Mouse (Mus musculus) lung, embryonic 14.5 days (tissue): ENCODE results near the gene Cxcl9. TPM values are rescaled to one million over a fixed set of nuclear protein-coding genes. Genes with fewer than 3 reads are reported as not detected.
"Not testable (repeated sequence)": the region's sequence is repeated elsewhere in the genome, so short reads cannot be mapped to it uniquely, and the experiment has no call there.

Experiments used
- ATAC-seq: fragments of 200-750 bp; cut with Nextera tagmentation; 2 replicates; pipeline ENCODE4 v1.8.0; 2017; ENCODE audit warnings: mild to moderate bottlenecking, moderate TSS enrichment, moderate library complexity; ENCODE audit not compliant: insufficient read depth
- DNase-seq: peaks from one replicate; pipeline ENCODE4 v3.0.0-alpha.2; 2015
- H3K27ac ChIP-seq: fragments of 300-500 bp; sonication (generic); 2 replicates; pipeline ENCODE4 v1.5.1; 2014; ENCODE audit warnings: low read depth, mild to moderate bottlenecking, moderate library complexity
- H3K27me3 ChIP-seq: fragments of 300-500 bp; sonication (generic); 2 replicates; pipeline ENCODE4 v1.6.1; 2014; ENCODE audit warnings: low read length, control low read depth; ENCODE audit not compliant: insufficient read depth
- H3K36me3 ChIP-seq: fragments of 300-500 bp; sonication (generic); 2 replicates; pipeline ENCODE4 v1.6.1; 2014; ENCODE audit warnings: control low read depth; ENCODE audit not compliant: insufficient read depth
- H3K4me1 ChIP-seq: fragments of 300-500 bp; sonication (generic); 2 replicates; pipeline ENCODE4 v1.6.1; 2014; ENCODE audit warnings: antibody characterized with exemption, control low read depth; ENCODE audit not compliant: insufficient read depth
- H3K4me2 ChIP-seq: fragments of 300-500 bp; sonication (generic); 2 replicates; pipeline ENCODE4 v1.6.1; 2014; ENCODE audit warnings: mild to moderate bottlenecking
- H3K4me3 ChIP-seq: fragments of 300-500 bp; sonication (generic); 2 replicates; pipeline ENCODE4 v1.5.1; 2014; ENCODE audit warnings: low read depth, low read length
- H3K9ac ChIP-seq: fragments of 300-500 bp; sonication (generic); 2 replicates; pipeline ENCODE4 v1.6.1; 2014
- H3K9me3 ChIP-seq: fragments of 300-500 bp; sonication (generic); 2 replicates; pipeline ENCODE4 v1.6.1; 2016; ENCODE audit warnings: low read depth, low read length, control low read depth
- CTCF ChIP-seq: IDR thresholded peaks from 2 replicates; pipeline ENCODE4 v1.5.1; 2016; ENCODE audit warnings: antibody characterized with exemption, low read depth
- WGBS: fragments of 180-500 bp; shearing (Covaris S2); extraction: QIAGEN DNeasy Blood & Tissue Kit; methylation state at CpG from one replicate; pipeline ENCODE4 v1.1.7; 2014; 5-methylcytosine and 5-hydroxymethylcytosine counted together
- polyA plus RNA-seq: library from polyadenylated mRNA; unstranded; fragments of >200 nt; fragmentation: Nextera tagmentation; extraction: Ambion mirVana; gene quantifications from 2 replicates; pipeline ENCODE4 v1.2.1, GENCODE M21; 2014

Gene Cxcl9
- polyA plus RNA-seq, 1 experiment from 2014 or later = not detected

DNA sequence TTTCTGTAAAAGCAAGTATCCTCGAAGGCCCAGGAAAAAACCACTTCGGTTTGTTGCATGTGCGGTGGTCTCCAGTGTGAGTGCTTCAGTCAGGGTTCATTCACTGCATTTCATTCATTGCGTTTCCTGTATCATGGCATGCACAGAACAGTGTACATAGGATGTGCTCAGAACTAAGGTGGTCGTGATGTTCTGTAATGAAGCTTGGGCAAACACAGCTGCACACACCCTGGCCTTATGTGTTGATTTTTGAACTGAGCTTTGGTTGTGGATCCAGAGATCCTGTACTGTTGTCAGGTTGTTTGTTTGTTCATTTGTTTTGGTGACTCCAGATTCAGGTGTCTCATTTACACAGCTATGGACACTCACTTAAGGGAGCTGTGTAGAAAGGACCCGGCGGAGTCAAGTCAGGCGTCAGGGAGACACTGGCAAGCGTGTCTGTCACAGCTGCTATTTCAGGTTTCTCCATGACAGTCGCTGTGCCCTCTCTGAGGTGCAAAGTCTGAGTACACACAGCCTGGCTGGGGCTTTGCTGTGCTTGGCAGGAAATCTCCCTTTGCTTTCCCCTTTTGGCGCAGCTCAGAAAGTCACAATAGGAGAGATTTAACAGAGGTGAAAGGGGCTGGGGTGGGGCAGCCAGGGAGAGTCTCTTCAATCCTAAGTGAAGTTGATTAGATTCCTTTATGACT is 31.0 kb upstream of the Cxcl9 start:
- no peaks in the 10 kb centered on the region for H3K27me3 ChIP-seq
- DNase-seq = no peak
- H3K4me2 ChIP-seq = no peak overlapping the region
- TF ChIP-seq CTCF = no peak
- 70% methylated on average over 11 of the region's 11 CpGs for WGBS
- H3K4me1 ChIP-seq = no peaks in the 10 kb centered on the region
- ATAC-seq = no peak
- no peak overlapping the region for H3K27ac ChIP-seq
- H3K36me3 ChIP-seq = no peaks in the 10 kb centered on the region
- H3K9ac ChIP-seq = no peak overlapping the region
- no peak overlapping the region for H3K4me3 ChIP-seq
- no peaks in the 10 kb centered on the region for H3K9me3 ChIP-seq

DNA sequence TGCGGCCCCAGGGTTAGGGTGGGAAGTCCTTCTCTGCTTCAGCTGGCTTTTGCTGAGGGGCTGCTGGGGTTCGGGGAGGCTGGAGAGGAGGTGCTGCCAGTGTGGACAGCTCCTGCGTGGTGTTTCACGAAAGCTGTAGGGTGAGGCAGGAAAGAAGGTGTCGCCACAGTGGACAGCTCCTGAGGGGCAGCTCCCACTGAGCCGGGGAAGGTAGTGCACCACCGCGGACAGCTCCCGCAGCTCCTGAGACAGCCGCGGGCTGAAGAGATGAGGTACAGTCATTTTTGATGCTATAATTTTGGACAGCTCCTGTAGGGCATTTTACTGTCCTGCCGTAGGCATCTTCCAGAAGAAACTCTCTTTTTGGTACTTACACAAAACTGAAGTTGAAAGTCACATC is 30.2 kb upstream of the Cxcl9 start:
- ATAC-seq (peak; percentile 41; the same call in 1 of the 2 replicates), DNase-seq (peak; percentile 70)
- H3K4me3 ChIP-seq = no peak overlapping the region
- H3K9me3 ChIP-seq = no peaks in the 10 kb centered on the region
- no peaks in the 10 kb centered on the region for H3K27me3 ChIP-seq
- WGBS = 20% methylated on average over 12 of the region's 12 CpGs
- no peak overlapping the region for H3K9ac ChIP-seq
- no peak overlapping the region for H3K4me2 ChIP-seq
- no peaks in the 10 kb centered on the region for H3K4me1 ChIP-seq
- no peak for TF ChIP-seq CTCF
- H3K36me3 ChIP-seq = no peaks in the 10 kb centered on the region
- H3K27ac ChIP-seq = no peak overlapping the region

DNA sequence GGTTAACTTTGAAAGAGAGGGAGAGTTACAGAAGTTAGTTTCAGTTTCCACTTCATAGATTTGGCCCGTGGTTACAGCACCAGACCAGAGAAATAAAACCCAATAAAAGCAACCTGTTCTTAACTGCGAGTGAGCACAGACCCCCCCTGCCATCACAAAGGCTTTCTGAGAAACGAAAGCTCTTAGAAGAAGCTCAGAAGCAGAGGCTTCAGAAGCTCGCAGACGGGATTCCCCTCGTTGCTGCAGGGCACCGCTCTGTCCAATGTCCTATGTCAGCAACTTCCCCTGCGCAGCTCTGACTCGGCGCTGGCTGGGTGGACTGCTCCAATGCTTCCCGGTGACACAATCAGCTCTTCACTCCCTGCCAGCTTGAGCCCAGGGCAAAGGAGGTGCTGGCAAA is 25.6 kb upstream of the Cxcl9 start:
- WGBS = 41% methylated on average over 11 of the region's 11 CpGs
- no peak overlapping the region for H3K9ac ChIP-seq
- no peaks in the 10 kb centered on the region for H3K9me3 ChIP-seq
- no peaks in the 10 kb centered on the region for H3K27me3 ChIP-seq
- H3K4me2 ChIP-seq = peak overlapping the region; percentile 13; the same call in 1 of the 2 replicates
- ATAC-seq (no peak), DNase-seq (peak; percentile 23)
- H3K27ac ChIP-seq = no peak overlapping the region
- H3K4me1 ChIP-seq = no peaks in the 10 kb centered on the region
- no peaks in the 10 kb centered on the region for H3K36me3 ChIP-seq
- peak overlapping the region; percentile 10; the same call in 1 of the 2 replicates for H3K4me3 ChIP-seq
- no peak for TF ChIP-seq CTCF

DNA sequence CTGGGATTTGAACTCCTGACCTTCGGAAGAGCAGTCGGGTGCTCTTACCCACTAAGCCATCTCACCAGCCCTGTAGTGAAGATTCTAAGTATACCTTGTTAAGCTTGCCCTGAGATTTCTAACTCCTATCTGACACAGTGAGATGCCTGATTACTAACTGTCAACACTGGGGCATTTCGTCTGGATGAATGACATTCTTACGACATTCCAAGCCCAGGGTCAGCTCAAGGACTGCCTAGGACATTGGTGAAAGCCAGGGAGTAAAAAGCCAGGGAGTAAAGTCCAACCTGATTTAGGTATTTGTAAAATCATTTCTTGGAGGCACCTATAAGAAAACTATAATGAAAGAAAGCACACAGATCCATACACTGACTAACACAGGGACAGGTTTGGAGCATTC is 24.8 kb upstream of the Cxcl9 start:
- H3K9me3 ChIP-seq, H3K9ac ChIP-seq, H3K4me2 ChIP-seq, H3K4me1 ChIP-seq, H3K4me3 ChIP-seq, H3K27me3 ChIP-seq, DNase-seq, ATAC-seq, H3K36me3 ChIP-seq, H3K27ac ChIP-seq: not testable (repeated sequence)
- 53% methylated on average over 4 of the region's 4 CpGs for WGBS

DNA sequence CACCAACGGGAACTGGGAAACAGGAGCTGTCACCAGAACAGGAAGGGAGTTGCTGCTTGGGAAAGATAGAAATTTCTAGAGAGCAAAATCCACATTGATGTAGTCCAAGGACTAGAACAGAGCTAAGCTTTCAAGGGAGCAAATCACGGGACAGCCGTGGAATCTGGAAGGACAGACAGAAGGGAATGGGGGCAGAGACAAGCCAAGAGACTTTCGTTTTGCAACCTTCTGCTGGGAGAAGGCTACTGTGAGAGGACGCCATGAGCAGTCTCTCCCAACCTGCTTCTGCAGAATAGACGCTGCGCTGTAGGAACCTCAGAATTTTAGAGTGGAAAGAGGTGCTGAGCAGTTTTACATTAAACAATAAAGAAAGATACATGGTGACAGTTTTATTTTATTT is 21.9 kb upstream of the Cxcl9 start:
- no peak overlapping the region for H3K9ac ChIP-seq
- 78% methylated on average over 7 of the region's 7 CpGs for WGBS
- no peaks in the 10 kb centered on the region for H3K36me3 ChIP-seq
- H3K4me2 ChIP-seq = no peak overlapping the region
- DNase-seq = no peak
- no peak for TF ChIP-seq CTCF
- no peak overlapping the region for H3K27ac ChIP-seq
- no peak for ATAC-seq
- H3K27me3 ChIP-seq = no peaks in the 10 kb centered on the region
- no peaks in the 10 kb centered on the region for H3K4me1 ChIP-seq
- H3K4me3 ChIP-seq = no peak overlapping the region
- H3K9me3 ChIP-seq = no peaks in the 10 kb centered on the region

DNA sequence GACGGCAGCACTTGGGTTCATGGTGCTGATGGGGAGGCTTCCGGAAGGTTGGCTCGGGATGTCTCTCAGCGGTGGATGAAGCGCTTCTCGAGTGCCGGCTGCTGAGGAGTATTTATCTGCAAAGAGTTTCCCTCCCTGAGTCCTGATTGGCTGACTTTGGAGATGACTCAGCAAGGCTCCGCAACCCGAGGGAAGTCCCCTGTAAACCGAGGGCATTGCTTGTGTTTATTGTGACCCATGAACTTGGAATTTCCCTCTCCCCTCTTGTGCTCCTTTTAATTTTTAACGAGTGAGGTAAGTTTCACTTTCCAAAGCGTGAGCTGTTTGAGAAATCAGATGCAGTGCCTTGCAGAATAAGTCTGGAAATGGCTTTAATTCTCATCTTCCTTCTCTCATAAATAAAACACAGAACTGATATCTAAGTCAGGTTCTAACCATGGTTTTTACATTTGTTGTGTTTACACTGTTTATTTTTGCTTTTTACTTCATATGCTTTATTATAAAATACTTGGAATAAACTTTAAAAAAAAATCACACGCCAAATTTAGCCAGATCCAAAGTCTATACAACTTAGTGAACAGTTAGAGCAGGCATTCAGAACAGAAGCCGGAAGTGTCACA is 21.0 kb upstream of the Cxcl9 start, which contains the start of gene Cxcl10:
Gene Cxcl10 (minus strand): TSS at position 96 of the 620 bp plus-strand sequence.
- H3K4me2 ChIP-seq = peak within 1 kb of the TSS; percentile 50
- H3K4me1 ChIP-seq = no peaks in the 10 kb centered on the region
- H3K9ac ChIP-seq = no peak within 1 kb of the TSS; the same call in 1 of the 2 replicates
- 13% methylated on average over 14 of the region's 14 CpGs for WGBS
- H3K9me3 ChIP-seq = no peaks in the 10 kb centered on the region
- H3K4me3 ChIP-seq = peak within 1 kb of the TSS; percentile 15; the same call in 1 of the 2 replicates
- H3K27me3 ChIP-seq = no peaks in the 10 kb centered on the region
- ATAC-seq = peak; percentile 74; the same call in 1 of the 2 replicates
- DNase-seq = peak; percentile 74
- no peak for TF ChIP-seq CTCF
- no peaks in the 10 kb centered on the region for H3K36me3 ChIP-seq
- no peak within 1 kb of the TSS for H3K27ac ChIP-seq

DNA sequence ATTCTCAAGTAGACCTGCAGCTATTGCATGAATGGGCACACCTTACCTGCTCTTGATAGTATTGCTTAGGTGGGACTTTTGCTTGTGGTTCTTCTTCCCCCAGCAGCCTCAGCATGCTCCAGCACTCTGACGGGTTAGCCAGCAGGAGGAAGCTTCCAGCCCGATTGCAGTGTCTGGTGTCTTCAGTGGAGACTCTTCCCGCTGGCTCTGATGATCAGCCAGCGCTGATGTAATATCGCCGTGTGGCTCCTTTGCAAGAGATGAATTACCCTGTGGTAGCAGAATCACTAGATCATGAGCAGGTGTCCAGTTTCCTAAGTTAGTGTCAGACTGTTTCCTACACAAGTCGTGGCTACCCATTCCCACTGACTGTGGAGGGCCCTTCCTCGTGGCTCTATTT is 17.1 kb upstream of the Cxcl9 start:
- DNase-seq (no peak), ATAC-seq (no peak)
- no peak overlapping the region for H3K9ac ChIP-seq
- TF ChIP-seq CTCF = no peak
- H3K4me1 ChIP-seq = no peaks in the 10 kb centered on the region
- no peak overlapping the region for H3K4me2 ChIP-seq
- WGBS = 74% methylated on average over 8 of the region's 8 CpGs
- H3K9me3 ChIP-seq = no peaks in the 10 kb centered on the region
- no peak overlapping the region for H3K27ac ChIP-seq
- no peak overlapping the region for H3K4me3 ChIP-seq
- no peaks in the 10 kb centered on the region for H3K36me3 ChIP-seq
- H3K27me3 ChIP-seq = no peaks in the 10 kb centered on the region
